Mouse (Mus musculus) brain, embryonic 14.5 days (tissue): ENCODE data around the gene Efna4.

ENCODE experiments used
- CTCF ChIP-seq: fragments of 200-500 bp; IDR thresholded peaks from 2 replicates; pipeline ENCODE4 v1.5.1; 2012; ENCODE audit warnings: inconsistent platforms, mild to moderate bottlenecking, moderate library complexity, borderline replicate concordance; ENCODE audit not compliant: insufficient read depth, insufficient read length; ENCODE audit errors: extremely low read depth
- POLR2A ChIP-seq: fragments of 200-500 bp; IDR thresholded peaks from 2 replicates; pipeline ENCODE4 v1.6.1; 2012; ENCODE audit warnings: mild to moderate bottlenecking, inconsistent platforms, borderline replicate concordance; ENCODE audit not compliant: poor library complexity, insufficient read depth, insufficient read length, severe bottlenecking; ENCODE audit errors: extremely low read depth

- TF ChIP-seq CTCF (no peak), POLR2A (no peak)
Observed at GRCm38 (mm10) chr3:89332476-89332875, 5.4 kb downstream of the Efna4 start.
